Mouse (Mus musculus) stomach, postnatal 0 days (tissue): ENCODE measurements around the gene Nxt2.

Experiments used
- CTCF ChIP-seq: IDR thresholded peaks from 2 replicates; pipeline ENCODE4 v1.5.1; 2016; ENCODE audit warnings: antibody characterized with exemption, low read depth, mild to moderate bottlenecking, moderate library complexity
- EP300 ChIP-seq: optimal IDR thresholded peaks from 2 replicates; pipeline ENCODE3; 2016; ENCODE audit warnings: antibody characterized with exemption

- TF ChIP-seq CTCF: no peak
- TF ChIP-seq EP300: no peak
Measured at GRCm38 (mm10) chrX:142196831-142197230, 29.7 kb upstream of the Nxt2 start, which contains the start of gene Gucy2f.
